Mouse (Mus musculus) megakaryocyte, adult 5-6 weeks (primary cell): ENCODE measurements around the gene Tmem178b. TPM values are rescaled to one million over a fixed set of nuclear protein-coding genes. Genes with fewer than 3 reads are reported as not detected.
A peak's percentile ranks its signal among the peaks of the same experiment; 100 is the strongest.

Experiments
- ATAC-seq: 2 replicates; pipeline ENCODE4 v1.8.0; 2016; ENCODE audit warnings: mild to moderate bottlenecking, inconsistent platforms; ENCODE audit not compliant: poor library complexity, severe bottlenecking
- total RNA-seq, 2 experiments: library from RNA; stranded (forward) in 1 of 2; stranded (reverse) in 1 of 2; fragments of 153-499, 151-499 nt in 1 of 2; fragments of 221-1000, 200-1000 nt in 1 of 2; gene quantifications; 2 replicates each; pipeline versions ENCODE4 v1.2.3 to v1.2.4; 2015 to 2017

The Tmem178b gene
- total RNA-seq, 2 experiments from 2014 or later = not detected

- no peak for ATAC-seq
Observed at GRCm38 (mm10) chr6:40137831-40138520, 264.9 kb downstream of the Tmem178b start.

DNA sequence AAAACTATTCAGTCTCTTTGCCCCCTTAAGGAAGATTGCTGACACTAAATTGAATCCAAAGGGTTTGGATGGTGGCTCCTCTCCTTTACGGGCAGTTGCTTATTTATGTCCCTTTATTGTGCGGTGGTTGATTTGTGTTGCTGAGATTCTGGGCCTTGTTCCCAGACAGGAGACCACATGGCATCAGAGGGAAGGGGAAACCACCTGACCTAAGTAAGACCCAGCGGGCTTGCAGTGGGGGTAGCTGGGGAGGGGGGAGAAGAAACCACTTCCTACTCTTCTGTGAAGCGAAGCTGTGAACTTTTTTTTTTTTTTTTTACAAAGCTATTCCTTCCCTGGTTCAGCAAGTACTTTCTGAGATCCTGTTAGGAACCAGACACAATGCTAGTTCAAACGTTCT is 269.5 kb downstream of the Tmem178b start:
- no peak for ATAC-seq

GRCm38 (mm10) chr6:40144371-40144770 is 271.3 kb downstream of the Tmem178b start:
- ATAC-seq = no peak

GRCm38 (mm10) chr6:40145601-40146000 is 272.5 kb downstream of the Tmem178b start:
- no peak for ATAC-seq

- no peak for ATAC-seq
Observed at GRCm38 (mm10) chr6:40152241-40152640, 279.2 kb downstream of the Tmem178b start.

GRCm38 (mm10) chr6:40161381-40161780 is 288.3 kb downstream of the Tmem178b start:
- ATAC-seq = no peak

- ATAC-seq = no peak
Observed at GRCm38 (mm10) chr6:40173559-40173958, 300.5 kb downstream of the Tmem178b start.

GRCm38 (mm10) chr6:40177870-40178269 is 304.8 kb downstream of the Tmem178b start:
- no peak for ATAC-seq

- no peak for ATAC-seq
Observed at GRCm38 (mm10) chr6:40180551-40180950, 307.5 kb downstream of the Tmem178b start.

DNA sequence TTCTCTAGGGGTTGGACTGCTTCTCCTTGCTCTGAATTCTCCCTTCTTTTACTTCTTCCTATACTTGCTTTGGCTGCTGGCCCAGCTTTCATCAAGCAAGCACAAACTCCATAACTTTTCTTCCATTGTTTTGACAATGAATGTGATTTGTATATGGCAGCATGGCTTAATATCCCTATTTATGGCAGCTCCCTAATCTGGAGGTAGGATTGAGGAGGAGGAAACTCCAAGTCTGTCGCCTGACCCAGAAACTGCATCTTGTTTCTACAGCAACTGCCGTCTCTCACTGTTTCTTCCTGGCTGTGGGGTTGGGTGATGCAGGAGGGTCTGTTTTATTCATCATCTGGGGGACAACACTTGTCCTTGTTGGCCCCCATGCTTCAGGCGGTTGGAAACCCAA is 327.6 kb downstream of the Tmem178b start:
- ATAC-seq = no peak

GRCm38 (mm10) chr6:40202602-40203001 is 329.5 kb downstream of the Tmem178b start:
- ATAC-seq = no peak

GRCm38 (mm10) chr6:40205380-40205779 is 332.3 kb downstream of the Tmem178b start:
- ATAC-seq = no peak

GRCm38 (mm10) chr6:40208014-40208413 is 334.9 kb downstream of the Tmem178b start:
- ATAC-seq = no peak

DNA sequence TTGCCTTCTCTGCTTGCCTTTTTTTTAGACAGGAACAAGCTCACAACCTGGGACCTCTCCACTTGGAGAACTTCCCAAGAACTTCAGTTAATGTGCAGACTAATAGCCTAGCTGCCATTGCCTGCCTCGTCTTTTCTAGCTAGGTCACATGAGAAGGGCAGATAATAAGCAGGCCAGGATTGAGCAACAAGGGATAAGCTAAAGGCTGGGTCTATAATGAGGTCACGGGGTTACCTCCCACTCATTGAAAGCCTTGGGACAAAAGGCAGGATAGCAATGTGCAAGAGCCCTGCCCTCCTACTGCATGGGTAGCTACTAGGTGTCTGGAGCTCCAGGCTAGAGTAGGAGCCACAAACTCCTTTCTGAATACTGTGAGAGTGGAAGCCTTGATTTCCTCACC is 336.1 kb downstream of the Tmem178b start:
- no peak for ATAC-seq

DNA sequence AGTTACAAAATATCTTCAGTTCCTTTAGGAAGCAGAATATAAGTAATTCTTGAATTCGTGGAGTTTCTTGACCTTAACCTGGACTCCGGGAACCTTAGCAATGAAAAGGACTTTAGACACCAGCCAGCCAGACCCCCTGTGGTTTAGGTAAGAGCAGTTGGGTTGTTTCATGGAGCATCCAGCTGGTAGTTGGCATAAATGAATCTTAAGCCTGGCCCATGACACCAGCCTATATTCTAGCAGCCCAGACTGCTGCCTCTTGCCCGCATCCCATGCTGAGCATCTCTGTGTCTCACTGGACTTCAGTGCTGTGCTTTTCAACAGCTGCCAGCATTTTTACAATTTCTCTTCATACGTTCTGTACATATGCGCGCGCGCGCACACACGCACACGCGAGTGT is 344.1 kb downstream of the Tmem178b start:
- ATAC-seq = no peak

DNA sequence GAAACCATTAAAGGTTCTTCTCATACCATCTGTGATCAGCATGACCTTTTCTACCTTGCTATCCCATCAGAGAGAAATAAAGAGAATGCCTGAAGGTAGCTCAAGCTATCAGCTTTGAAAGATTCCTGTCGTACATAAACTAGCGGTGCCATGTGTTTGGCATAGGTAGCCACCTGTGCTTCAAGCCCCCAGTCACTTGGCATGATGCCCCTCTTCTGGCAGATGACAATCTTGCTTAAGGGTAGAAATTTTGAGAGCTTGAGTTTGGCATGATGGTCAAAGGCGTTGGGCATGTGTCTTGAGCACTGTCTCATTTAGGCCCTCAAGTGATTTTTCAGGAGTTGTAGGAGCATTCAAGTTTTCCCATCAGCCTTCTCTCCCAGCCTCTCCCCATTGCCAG is 344.6 kb downstream of the Tmem178b start:
- no peak for ATAC-seq

- no peak for ATAC-seq
Observed at GRCm38 (mm10) chr6:40220634-40221120, 347.6 kb downstream of the Tmem178b start.

DNA sequence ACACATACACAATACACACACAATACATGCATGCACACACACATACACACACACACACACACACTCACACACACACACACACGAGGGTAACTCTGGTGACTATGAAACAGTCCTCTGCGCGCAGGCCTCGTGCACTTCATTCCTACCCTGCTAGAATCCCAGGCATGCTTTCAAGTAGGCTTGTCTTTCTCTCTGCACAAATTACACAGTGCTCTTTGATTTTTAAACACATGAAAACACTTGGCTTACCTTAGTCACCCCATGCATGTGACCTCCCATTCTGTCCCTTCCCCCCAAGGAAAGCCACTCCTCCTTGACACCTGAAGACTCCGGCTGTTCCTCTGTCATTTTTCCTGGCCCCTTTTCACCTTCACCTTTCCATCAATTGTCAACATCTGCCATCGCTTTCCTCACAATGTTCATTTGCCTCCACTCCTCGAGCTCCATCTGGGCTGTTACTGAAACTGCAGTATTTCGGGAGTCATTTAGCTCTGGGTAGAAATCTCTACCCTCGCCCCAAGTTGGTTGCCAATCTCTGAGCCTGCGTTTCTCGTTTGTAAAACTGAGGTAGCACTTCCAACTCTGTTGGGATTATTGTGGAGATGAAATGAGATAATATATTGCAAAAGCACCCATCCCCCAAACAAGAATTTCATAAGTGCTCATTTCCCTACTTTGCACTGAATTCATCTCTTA is 352.7 kb downstream of the Tmem178b start:
- ATAC-seq = no peak

DNA sequence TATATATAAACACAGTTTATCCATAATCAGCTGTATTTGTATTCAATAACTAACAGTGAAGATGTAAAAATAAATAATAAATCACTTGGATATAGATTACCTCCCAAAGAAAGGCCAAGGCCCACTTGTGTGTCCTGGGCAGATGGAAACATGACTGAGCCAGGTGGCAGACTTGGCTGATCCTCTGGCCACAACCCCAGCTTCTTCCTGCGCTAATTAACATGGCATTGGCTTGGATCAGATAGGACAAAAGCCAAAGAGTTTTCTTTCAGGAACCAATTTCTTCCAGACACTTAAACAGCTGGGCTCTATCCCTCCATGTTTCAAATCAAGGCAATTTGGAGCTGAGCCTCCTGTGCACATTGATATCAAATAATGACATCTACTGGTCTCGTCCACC is 355.9 kb downstream of the Tmem178b start:
- ATAC-seq = no peak

- no peak for ATAC-seq
Observed at GRCm38 (mm10) chr6:40229985-40230384, 356.9 kb downstream of the Tmem178b start.

GRCm38 (mm10) chr6:40234066-40234465 is 361.0 kb downstream of the Tmem178b start:
- no peak for ATAC-seq

GRCm38 (mm10) chr6:40235793-40236470 is 362.9 kb downstream of the Tmem178b start:
- peak; percentile 80 for ATAC-seq
